Mouse (Mus musculus) gastrocnemius, adult 2 months (tissue): ENCODE results near the gene Elf5. TPM values are rescaled to one million over a fixed set of nuclear protein-coding genes. Genes with fewer than 3 reads are reported as not detected.

ENCODE experiments used
- DNase-seq: peaks from one replicate; pipeline ENCODE4 v3.0.0; 2022
- H3K27ac ChIP-seq: fragments of 200-600 bp; 2 replicates; pipeline ENCODE4 v1.8.1; 2022; ENCODE audit warnings: mild to moderate bottlenecking
- H3K4me3 ChIP-seq: fragments of 200-600 bp; 2 replicates; pipeline ENCODE4 v1.8.1; 2022; ENCODE audit warnings: mild to moderate bottlenecking, moderate library complexity
- CTCF ChIP-seq: fragments of 200-600 bp; IDR thresholded peaks from 2 replicates; pipeline ENCODE4 v1.8.1; 2022; ENCODE audit warnings: antibody characterized with exemption, mild to moderate bottlenecking, moderate library complexity
- intact Hi-C: fragments of 180-260 bp; cut with DNase I; formaldehyde crosslinking; loops from one replicate; pipeline ENCODE4 v1.15.1; 2025
- total RNA-seq, 2 experiments: library from RNA; stranded (reverse); gene quantifications; 2 replicates each; pipeline ENCODE4 v1.2.3; 2021

The Elf5 gene
- total RNA-seq, 2 experiments from 2014 or later = not detected

GRCm38 (mm10) chr2:103483986-103484520 is 72.6 kb downstream of the Elf5 start:
- peak overlapping the region; percentile 84 for H3K4me3 ChIP-seq
- DNase-seq = no peak
- intact Hi-C loops = no loop called here
- H3K27ac ChIP-seq = peak overlapping the region; percentile 99
- no peak for TF ChIP-seq CTCF

DNA sequence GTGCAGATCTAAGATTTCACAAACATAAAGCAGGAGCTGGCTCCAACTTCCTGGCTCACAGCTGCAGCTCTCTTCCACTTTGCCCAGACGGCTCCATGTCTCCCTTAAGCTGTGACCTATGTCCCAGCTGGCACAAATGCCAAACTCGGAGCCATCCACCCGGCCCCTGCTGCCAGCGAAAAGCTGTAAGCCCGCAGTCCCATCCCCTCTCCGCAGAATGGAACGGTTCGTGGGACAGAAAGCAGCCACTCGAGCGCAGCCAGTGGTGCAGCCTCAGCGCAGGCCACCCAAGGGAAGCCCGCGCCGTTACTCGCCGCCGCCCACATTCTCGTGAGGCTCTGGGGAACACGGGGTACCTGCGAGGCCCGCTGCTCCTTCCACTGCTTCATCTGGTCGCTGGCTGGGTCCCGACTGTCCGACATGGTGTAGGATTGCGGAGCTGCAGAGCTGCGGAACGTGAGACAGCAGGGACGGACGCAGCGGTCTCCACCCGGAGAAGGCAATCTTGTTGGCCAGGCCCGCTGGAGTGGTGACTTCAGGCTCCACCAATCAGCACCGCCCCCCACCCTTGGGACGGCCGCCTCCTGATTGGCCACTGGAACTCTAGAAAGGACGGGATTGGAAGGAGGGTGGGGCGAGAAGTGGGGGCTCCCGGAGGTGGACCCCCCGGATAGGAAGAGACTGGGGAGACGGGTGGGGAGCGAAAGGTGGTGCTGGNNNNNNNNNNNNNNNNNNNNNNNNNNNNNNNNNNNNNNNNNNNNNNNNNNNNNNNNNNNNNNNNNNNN is 73.3 kb downstream of the Elf5 start, which contains the start of gene Cat:
TSS of gene Cat (minus strand) at position 544 of the 785 bp plus-strand sequence.
- Histone ChIP-seq H3K27ac (peak within 1 kb of the TSS; percentile 99), H3K4me3 (peak within 1 kb of the TSS; percentile 84)
- peak; percentile 98 for DNase-seq
- intact Hi-C loops = no loop called here
- no peak for TF ChIP-seq CTCF

DNA sequence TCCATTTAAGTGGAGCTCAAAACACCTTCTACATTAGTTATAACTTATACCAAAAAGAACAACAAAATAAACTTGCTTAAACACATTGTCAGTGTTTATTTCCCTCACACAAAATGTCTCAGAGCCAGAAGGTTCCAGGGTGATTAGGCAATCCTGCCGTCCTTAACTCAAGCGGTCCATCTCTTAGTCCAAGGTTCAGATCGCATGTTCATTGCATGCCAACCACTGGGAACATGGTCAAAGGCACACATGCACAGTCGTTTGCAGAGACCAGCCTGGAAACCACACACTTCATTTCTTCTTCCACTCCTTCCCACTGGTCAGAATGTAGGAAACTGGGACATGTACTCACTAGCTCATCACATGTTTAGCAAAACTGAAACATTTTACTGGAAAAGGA is 81.0 kb downstream of the Elf5 start:
- intact Hi-C loops = no loop called here
- Histone ChIP-seq H3K4me3 (no peak overlapping the region), H3K27ac (no peak overlapping the region)
- DNase-seq = no peak
- no peak for TF ChIP-seq CTCF

DNA sequence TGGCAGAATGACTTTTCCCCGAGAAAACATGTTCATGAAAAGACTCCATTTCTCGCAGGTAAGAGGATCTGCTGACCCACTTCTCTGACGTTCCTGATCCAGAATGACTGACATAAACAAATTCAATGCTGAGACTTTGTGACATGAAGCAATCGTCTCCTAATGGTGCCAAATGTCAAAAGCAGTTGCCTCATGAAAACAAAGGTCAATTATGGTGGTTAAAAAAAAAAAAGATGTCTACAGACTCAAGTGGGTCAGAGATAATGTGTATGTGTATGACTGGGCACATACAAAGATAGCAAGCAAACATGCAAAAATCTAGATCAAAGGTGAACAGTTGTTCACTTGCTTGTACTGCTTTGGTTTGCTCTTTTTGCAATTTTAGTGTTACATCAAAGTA is 82.3 kb downstream of the Elf5 start:
- Histone ChIP-seq H3K4me3 (no peak overlapping the region), H3K27ac (no peak overlapping the region)
- no peak for TF ChIP-seq CTCF
- no peak for DNase-seq
- intact Hi-C loops = no loop called here

DNA sequence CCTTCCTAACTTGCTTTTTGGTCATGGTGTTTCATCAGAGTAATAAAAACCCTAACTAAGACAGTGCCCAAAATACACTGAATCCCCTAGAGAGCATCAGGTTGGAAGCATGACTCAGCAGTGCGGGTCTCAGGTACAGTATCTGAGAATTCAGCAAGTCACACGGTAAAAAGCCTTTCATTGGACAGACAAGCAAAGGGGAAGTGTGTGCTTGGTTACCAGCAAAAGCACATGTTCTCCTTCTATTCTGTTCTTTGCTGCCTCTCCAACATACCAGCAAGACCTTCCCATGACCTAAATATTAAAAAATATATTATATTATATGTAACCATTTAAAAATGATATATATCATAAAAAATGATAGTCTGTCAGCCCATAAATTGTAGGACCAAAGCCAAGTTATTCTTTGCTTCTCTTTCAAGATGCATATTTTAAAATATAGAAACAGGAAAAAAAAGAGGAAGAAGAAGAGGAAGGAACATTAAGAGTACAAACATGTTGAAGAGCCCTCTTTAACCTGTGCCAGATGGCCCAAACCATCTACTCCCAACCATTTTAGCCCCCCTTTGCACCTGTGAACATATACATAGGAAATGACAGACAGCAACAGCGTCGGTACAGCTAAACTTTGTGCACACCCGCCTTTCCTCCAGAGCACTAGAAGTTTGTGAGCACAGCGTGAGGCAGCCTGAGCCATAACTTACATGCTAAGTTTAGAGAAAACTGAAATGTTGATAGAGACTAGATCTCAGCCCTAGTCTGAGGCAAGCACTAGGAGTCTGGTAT is 84.3 kb downstream of the Elf5 start:
- Histone ChIP-seq H3K27ac (no peak overlapping the region), H3K4me3 (no peak overlapping the region)
- intact Hi-C loops = no loop called here
- DNase-seq = no peak
- TF ChIP-seq CTCF = no peak

Other genes with a start within 250 kb of the Elf5 start
- under 1 TPM in 1 of 2 experiments, not detected in 1; 0.23 TPM for gene Ehf, start 108.4 kb upstream of the Elf5 start, total RNA-seq
- 100 to 1,000 TPM in 1 of 2 experiments, 10 to 100 TPM in 1; 77.9 to 127 TPM for gene Cat, start 73.5 kb downstream of the Elf5 start, total RNA-seq
- gene Abtb2, start 154.6 kb downstream of the Elf5 start, total RNA-seq = 10 to 100 TPM in 1 of 2 experiments, 1 to 10 TPM in 1; 8.3 to 13.2 TPM